Mouse (Mus musculus) kidney, embryonic 14.5 days (tissue): ENCODE data around the gene Kcnj12. TPM values are rescaled to one million over a fixed set of nuclear protein-coding genes. Genes with fewer than 3 reads are reported as not detected.

Experiments
- ATAC-seq: fragments of 200-750 bp; cut with Nextera tagmentation; 2 replicates; pipeline ENCODE4 v1.8.0; 2017; ENCODE audit warnings: moderate number of reproducible peaks, mild to moderate bottlenecking, moderate TSS enrichment, moderate library complexity; ENCODE audit not compliant: low FRiP score, low TSS enrichment
- H3K27ac ChIP-seq: fragments of 300-500 bp; sonication (generic); 2 replicates; pipeline ENCODE4 v1.5.1; 2014; ENCODE audit warnings: low read depth, mild to moderate bottlenecking, low read length, moderate library complexity, mixed read lengths
- H3K27me3 ChIP-seq: fragments of 300-500 bp; sonication (generic); 2 replicates; pipeline ENCODE4 v1.6.1; 2014; ENCODE audit warnings: mild to moderate bottlenecking, low read length; ENCODE audit not compliant: control insufficient read depth, insufficient read depth
- H3K36me3 ChIP-seq: fragments of 300-500 bp; sonication (generic); 2 replicates; pipeline ENCODE4 v1.6.1; 2014; ENCODE audit warnings: low read length, mixed read lengths; ENCODE audit not compliant: control insufficient read depth, insufficient read depth
- H3K4me1 ChIP-seq: fragments of 300-500 bp; sonication (generic); 2 replicates; pipeline ENCODE4 v1.6.1; 2014; ENCODE audit warnings: low read length, mixed read lengths; ENCODE audit not compliant: control insufficient read depth, insufficient read depth
- H3K4me2 ChIP-seq: fragments of 300-500 bp; sonication (generic); replicated peaks from 2 replicates; pipeline ENCODE4 v1.6.1; 2014; ENCODE audit warnings: low read depth, mild to moderate bottlenecking, low read length
- H3K4me3 ChIP-seq: fragments of 300-500 bp; sonication (generic); 2 replicates; pipeline ENCODE4 v1.5.1; 2014; ENCODE audit warnings: mild to moderate bottlenecking, low read length
- H3K9ac ChIP-seq: fragments of 300-500 bp; sonication (generic); 2 replicates; pipeline ENCODE4 v1.6.1; 2014; ENCODE audit warnings: low read depth, mild to moderate bottlenecking, low read length, moderate library complexity
- H3K9me3 ChIP-seq: fragments of 300-500 bp; sonication (generic); 2 replicates; pipeline ENCODE4 v1.6.1; 2016; ENCODE audit warnings: low read length; ENCODE audit not compliant: control insufficient read depth
- WGBS: fragments of 180-500 bp; shearing (Covaris S2); extraction: QIAGEN DNeasy Blood & Tissue Kit; methylation state at CpG from one replicate; pipeline ENCODE4 v1.1.7; 2014; 5-methylcytosine and 5-hydroxymethylcytosine counted together
- polyA plus RNA-seq: library from polyadenylated mRNA; unstranded; fragments of >200 nt; fragmentation: Nextera tagmentation; extraction: Ambion mirVana; gene quantifications from 2 replicates; pipeline ENCODE4 v1.2.1, GENCODE M21; 2014

The Kcnj12 gene
- polyA plus RNA-seq, 1 experiment from 2014 or later = 0.32 TPM

DNA sequence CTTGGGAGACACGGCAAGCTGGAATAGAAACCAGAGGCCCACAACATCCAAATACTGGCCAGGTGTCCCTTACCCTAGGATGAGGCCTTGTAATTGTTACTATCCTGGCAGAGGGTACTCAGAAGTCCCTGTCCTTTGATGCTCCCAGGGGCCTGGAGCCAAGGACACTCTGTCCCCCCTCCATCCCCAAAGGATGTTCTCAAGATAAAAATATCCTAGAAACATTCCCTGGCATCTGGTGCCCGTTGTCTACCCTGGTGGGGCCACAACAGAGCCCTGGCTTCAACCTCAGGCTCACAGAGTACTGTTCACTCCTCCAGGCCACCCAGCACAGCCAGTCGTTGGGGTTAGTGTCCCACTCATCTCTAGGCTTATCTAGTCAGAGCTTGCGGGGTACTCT lies 38.3 kb downstream of the Kcnj12 start:
- Histone ChIP-seq H3K9me3 (no peaks in the 10 kb centered on the region), H3K36me3 (no peaks in the 10 kb centered on the region), H3K27ac (no peak overlapping the region), H3K9ac (no peak overlapping the region), H3K4me3 (no peak overlapping the region), H3K4me1 (no peaks in the 10 kb centered on the region), H3K4me2 (no peak overlapping the region), H3K27me3 (no peaks in the 10 kb centered on the region)
- ATAC-seq = no peak
- 82% methylated on average over 4 of the region's 4 CpGs for WGBS

DNA sequence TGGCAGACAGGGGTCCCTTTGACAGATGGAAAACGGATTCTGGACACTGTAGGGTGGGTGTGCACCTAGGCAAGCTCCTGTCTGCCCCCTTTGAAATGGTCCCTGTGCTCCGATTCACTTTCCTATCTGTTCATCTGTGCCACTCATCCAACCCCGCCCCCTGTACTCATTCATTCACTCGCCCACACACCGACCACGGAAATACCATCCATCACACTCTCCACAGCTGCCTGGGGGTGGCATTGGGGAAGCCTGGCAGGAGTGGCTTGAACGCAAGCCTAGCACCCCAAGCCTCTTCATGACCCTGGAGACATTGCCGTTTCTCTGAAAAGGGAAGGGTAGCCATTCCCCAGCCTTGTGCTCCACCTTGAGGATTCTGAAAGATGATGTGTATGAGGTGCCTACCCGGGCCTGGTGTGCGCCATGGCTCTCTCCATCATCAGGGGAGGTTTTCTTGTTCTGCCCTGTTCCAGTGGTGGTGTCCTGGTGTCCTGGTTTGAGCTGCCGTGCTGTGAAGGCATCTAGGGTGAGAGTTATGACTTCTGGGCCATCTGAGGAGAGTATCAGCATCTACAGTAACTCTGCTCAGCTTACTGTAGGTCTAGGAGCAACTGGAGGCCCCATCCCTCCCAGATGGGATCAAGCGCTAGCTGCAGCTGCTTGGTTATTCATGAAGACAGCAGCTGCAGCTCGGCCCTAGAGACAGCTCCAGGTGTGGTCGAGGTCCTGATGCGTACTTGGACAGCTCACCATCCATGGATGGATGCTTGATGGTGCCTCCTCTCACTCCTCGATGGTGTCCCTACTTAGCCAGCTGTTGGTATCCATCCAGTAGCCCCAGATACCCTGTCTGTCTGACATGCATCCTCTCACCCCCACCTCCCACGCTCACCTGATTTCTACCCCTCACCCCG lies 40.4 kb downstream of the Kcnj12 start:
- Histone ChIP-seq H3K27me3 (no peaks in the 10 kb centered on the region), H3K9me3 (no peaks in the 10 kb centered on the region), H3K9ac (no peak overlapping the region), H3K4me2 (no peak overlapping the region), H3K36me3 (no peaks in the 10 kb centered on the region), H3K4me1 (no peaks in the 10 kb centered on the region), H3K27ac (no peak overlapping the region), H3K4me3 (no peak overlapping the region)
- WGBS = 76% methylated on average over 18 of the region's 18 CpGs
- no peak for ATAC-seq

DNA sequence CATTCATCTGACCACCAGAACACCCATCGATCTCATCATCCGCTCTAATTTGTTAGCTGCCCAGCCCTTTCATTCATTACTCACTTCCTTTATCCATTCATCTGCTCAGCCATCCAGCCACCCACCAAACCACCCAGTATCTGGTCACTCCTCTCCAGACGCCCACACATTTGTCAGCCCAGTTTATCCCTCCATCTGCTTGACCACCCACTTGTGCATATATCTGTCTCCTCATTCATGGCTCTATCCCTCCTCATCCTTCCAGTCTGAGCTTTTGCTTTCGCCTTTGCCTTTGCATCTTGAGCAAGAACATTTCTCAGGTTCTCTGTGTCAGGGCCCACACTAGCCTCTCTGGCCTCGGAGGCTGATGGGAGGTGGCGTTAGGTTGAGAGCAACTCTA lies 41.1 kb downstream of the Kcnj12 start:
- Histone ChIP-seq H3K4me1 (no peaks in the 10 kb centered on the region), H3K27ac (no peak overlapping the region), H3K27me3 (no peaks in the 10 kb centered on the region), H3K4me3 (no peak overlapping the region), H3K36me3 (no peaks in the 10 kb centered on the region), H3K4me2 (no peak overlapping the region), H3K9me3 (no peaks in the 10 kb centered on the region), H3K9ac (no peak overlapping the region)
- no peak for ATAC-seq
- 89% methylated on average over 6 of the region's 6 CpGs for WGBS

DNA sequence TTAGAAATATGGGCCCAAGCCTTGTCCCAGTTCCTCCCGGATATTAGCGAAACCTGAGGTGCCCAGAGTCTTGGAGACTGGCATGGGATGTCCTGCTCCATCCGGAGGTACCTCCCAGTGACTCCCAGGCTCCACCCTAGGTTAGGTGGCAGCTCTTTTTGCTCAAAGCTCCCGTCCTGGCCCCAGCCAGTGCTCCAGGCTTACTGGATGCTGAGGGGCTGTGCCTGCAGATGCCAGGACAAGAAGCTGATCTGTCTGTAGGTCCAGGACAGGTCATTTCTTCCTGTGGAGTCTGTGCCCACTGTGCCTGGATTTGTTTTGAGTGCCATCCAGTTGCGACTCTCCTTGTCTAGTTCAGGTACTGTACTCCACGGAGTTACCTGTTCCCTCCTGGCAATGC lies 43.3 kb downstream of the Kcnj12 start:
- Histone ChIP-seq H3K27ac (no peak overlapping the region), H3K9ac (no peak overlapping the region), H3K36me3 (no peaks in the 10 kb centered on the region), H3K4me3 (no peak overlapping the region), H3K4me1 (no peaks in the 10 kb centered on the region), H3K4me2 (no peak overlapping the region), H3K9me3 (no peaks in the 10 kb centered on the region), H3K27me3 (no peaks in the 10 kb centered on the region)
- ATAC-seq = no peak
- WGBS = 71% methylated on average over 6 of the region's 6 CpGs

DNA sequence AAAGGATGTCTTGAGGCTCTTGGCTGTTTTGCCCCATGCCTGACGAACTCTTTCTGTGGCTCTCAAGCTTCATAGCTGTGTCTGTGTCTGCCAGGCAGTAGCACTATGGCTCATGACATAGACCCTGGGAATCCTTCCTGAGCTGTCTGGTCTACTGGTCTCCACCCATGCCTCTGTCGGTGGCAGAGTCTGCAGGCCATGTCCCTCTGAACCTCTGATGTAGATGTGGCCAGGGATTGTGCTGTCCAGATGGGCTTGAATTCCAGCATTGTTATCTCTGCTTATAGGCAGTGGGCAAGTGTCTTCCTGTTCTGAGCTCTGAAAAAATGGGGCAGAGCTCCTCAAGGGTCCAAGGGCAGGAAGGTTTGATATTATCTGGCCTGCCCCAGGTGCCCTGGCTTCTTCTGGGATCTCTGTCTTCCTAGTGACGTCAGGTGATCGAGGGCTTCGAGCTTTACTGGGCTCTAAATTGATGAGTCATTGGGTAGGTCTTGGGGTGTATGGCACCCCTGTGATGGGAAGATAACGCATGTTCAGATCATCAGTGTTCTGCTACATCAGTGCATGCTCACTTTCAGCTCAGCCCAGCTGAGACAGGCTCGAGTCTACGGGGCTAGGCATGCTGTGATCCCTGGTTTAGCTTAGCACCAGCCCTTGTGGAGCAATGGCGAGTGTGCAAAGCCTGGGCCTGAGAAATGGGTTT lies 44.9 kb downstream of the Kcnj12 start:
- no peak overlapping the region for H3K4me3 ChIP-seq
- 85% methylated on average over 9 of the region's 9 CpGs for WGBS
- H3K9ac ChIP-seq = no peak overlapping the region
- ATAC-seq = no peak
- H3K4me2 ChIP-seq = no peak overlapping the region
- no peaks in the 10 kb centered on the region for H3K27me3 ChIP-seq
- H3K4me1 ChIP-seq = 0 out of 2 replicates have a peak, but pooled peaks cover 3% of the 10 kb centered on the region
- H3K27ac ChIP-seq = no peak overlapping the region
- no peaks in the 10 kb centered on the region for H3K9me3 ChIP-seq
- no peaks in the 10 kb centered on the region for H3K36me3 ChIP-seq

DNA sequence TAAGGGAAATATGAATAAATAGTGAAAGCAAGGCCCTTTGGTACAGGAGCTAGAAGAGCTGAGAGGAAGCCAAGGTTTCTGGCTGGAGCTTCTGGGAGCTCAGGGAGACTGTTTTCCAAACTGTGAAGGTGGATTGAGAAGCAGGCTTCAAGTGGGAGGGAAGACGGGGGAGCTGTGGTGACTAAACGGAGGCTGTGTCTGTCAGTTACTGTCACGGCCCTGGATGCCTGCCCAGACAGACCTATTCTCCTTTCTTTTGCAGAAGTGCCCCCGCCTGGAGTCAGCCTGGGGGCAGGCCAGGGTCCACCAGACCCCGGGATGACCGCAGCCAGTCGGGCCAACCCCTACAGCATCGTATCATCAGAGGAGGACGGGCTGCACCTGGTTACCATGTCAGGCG lies 46.5 kb downstream of the Kcnj12 start:
- 74% methylated on average over 10 of the region's 10 CpGs for WGBS
- ATAC-seq = no peak

DNA sequence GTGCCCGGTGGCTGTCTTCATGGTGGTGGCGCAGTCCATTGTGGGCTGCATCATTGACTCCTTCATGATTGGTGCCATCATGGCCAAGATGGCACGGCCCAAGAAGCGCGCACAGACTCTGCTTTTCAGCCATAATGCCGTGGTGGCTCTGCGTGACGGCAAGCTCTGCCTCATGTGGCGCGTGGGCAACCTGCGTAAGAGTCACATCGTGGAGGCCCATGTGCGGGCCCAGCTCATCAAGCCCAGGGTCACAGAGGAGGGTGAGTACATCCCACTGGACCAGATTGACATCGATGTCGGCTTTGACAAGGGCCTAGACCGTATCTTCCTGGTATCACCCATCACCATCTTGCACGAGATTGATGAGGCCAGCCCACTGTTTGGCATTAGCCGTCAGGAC lies 47.3 kb downstream of the Kcnj12 start:
- no peak for ATAC-seq
- WGBS = 96% methylated on average over 18 of the region's 18 CpGs
- H3K27me3 ChIP-seq = no peaks in the 10 kb centered on the region

More for the DNA sequence above, 46.5 kb downstream of the Kcnj12 start:
- Histone ChIP-seq H3K36me3 (no peaks in the 10 kb centered on the region), H3K9ac (no peak overlapping the region), H3K27ac (no peak overlapping the region), H3K4me2 (no peak overlapping the region), H3K4me3 (no peak overlapping the region), H3K4me1 (0 out of 2 replicates have a peak, but pooled peaks cover 3% of the 10 kb centered on the region), H3K9me3 (no peaks in the 10 kb centered on the region), H3K27me3 (no peaks in the 10 kb centered on the region)

DNA sequence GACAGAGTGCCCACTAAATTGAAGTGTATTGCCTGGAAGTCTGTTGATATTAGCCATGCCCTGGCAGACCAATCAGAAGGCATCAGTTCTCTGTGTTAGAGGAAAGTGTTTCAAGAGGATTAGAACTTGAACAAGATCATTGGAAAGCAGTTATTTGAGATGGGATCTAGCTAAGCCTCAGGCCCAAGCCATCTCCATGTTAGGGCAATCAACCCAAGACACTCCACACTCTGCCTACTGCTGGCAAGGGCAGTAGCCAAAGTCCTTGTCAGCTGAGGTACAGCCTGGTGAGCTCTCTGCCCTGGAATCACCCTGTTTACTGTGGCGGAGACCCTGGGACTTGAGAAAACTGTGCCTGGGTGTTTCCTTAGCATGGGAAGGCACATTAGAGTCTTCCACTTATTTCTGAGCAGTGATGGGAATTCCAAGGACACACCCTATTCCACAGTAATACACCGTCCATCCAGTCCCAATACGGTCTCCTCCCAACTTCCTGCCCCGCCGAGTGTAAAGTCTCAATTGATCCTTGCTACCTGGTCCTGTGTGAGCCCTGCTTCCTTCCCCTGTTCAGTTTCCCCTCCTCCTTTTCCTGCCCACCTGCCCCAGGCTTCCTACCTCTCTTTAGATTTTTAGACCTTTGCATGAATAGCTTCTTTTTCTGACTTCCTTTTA lies 52.4 kb downstream of the Kcnj12 start:
- no peaks in the 10 kb centered on the region for H3K27me3 ChIP-seq
- no peaks in the 10 kb centered on the region for H3K36me3 ChIP-seq
- no peak for ATAC-seq
- H3K9ac ChIP-seq = no peak overlapping the region
- 78% methylated on average over 5 of the region's 5 CpGs for WGBS
- no peak overlapping the region for H3K27ac ChIP-seq
- no peaks in the 10 kb centered on the region for H3K9me3 ChIP-seq
- no peak overlapping the region for H3K4me3 ChIP-seq
- no peak overlapping the region for H3K4me2 ChIP-seq
- H3K4me1 ChIP-seq = 0 out of 2 replicates have a peak, but pooled peaks cover 3% of the 10 kb centered on the region

More for the DNA sequence above, 47.3 kb downstream of the Kcnj12 start:
- Histone ChIP-seq H3K9me3 (no peaks in the 10 kb centered on the region), H3K4me3 (no peak overlapping the region), H3K4me2 (no peak overlapping the region), H3K27ac (no peak overlapping the region), H3K4me1 (0 out of 2 replicates have a peak, but pooled peaks cover 3% of the 10 kb centered on the region), H3K36me3 (no peaks in the 10 kb centered on the region), H3K9ac (no peak overlapping the region)
